Mouse (Mus musculus) hindbrain, embryonic 11.5 days (tissue): ENCODE measurements around the gene Smoc1. TPM values are rescaled to one million over a fixed set of nuclear protein-coding genes. Genes with fewer than 3 reads are reported as not detected.

Experiments used
- ATAC-seq: fragments of 200-750 bp; cut with Nextera tagmentation; 2 replicates; pipeline ENCODE4 v1.8.0; 2017; ENCODE audit warnings: mild to moderate bottlenecking, moderate TSS enrichment, moderate library complexity; ENCODE audit not compliant: low FRiP score
- DNase-seq: peaks from one replicate; pipeline ENCODE4 v3.0.0-alpha.2; 2015; ENCODE audit warnings: low spot score
- H3K27ac ChIP-seq: fragments of 300-500 bp; sonication (generic); 2 replicates; pipeline ENCODE4 v1.5.1; 2014; ENCODE audit warnings: mild to moderate bottlenecking, low read depth, low read length
- H3K27me3 ChIP-seq: fragments of 300-500 bp; sonication (generic); 2 replicates; pipeline ENCODE4 v1.6.1; 2014; ENCODE audit warnings: mild to moderate bottlenecking, low read length, moderate library complexity, mixed read lengths; ENCODE audit not compliant: control insufficient read depth, insufficient read depth
- H3K36me3 ChIP-seq: fragments of 300-500 bp; sonication (generic); 2 replicates; pipeline ENCODE4 v1.6.1; 2014; ENCODE audit warnings: mild to moderate bottlenecking, low read length, moderate library complexity, mixed read lengths; ENCODE audit not compliant: control insufficient read depth, insufficient read depth
- H3K4me1 ChIP-seq: fragments of 300-500 bp; sonication (generic); replicated peaks from 2 replicates; pipeline ENCODE4 v1.6.1; 2014; ENCODE audit warnings: low read length, mixed read lengths; ENCODE audit not compliant: control insufficient read depth, insufficient read depth
- H3K4me2 ChIP-seq: fragments of 300-500 bp; sonication (generic); replicated peaks from 2 replicates; pipeline ENCODE4 v1.6.1; 2014; ENCODE audit warnings: mild to moderate bottlenecking, low read depth, low read length
- H3K4me3 ChIP-seq: fragments of 300-500 bp; sonication (generic); 2 replicates; pipeline ENCODE4 v1.5.1; 2014; ENCODE audit warnings: low read depth, low read length
- H3K9ac ChIP-seq: fragments of 300-500 bp; sonication (generic); 2 replicates; pipeline ENCODE4 v1.6.1; 2014; ENCODE audit warnings: low read depth, low read length
- H3K9me3 ChIP-seq: fragments of 300-500 bp; sonication (generic); 2 replicates; pipeline ENCODE4 v1.6.1; 2016; ENCODE audit warnings: low read length; ENCODE audit not compliant: control insufficient read depth
- WGBS: fragments of 180-500 bp; shearing (Covaris S2); extraction: QIAGEN DNeasy Blood & Tissue Kit; methylation state at CpG from one replicate; pipeline ENCODE4 v1.1.7; 2014; 5-methylcytosine and 5-hydroxymethylcytosine counted together
- polyA plus RNA-seq: library from polyadenylated mRNA; unstranded; fragments of >200 nt; fragmentation: Nextera tagmentation; extraction: Ambion mirVana; gene quantifications from 2 replicates; pipeline ENCODE4 v1.2.1, GENCODE M21; 2014

The Smoc1 gene
- polyA plus RNA-seq, 1 experiment from 2014 or later, result 12.9 TPM

GRCm38 (mm10) chr12:81152082-81152481 is 125.5 kb downstream of the Smoc1 start:
- Histone ChIP-seq H3K9ac (no peak overlapping the region), H3K4me2 (no peak overlapping the region), H3K4me1 (no peaks in the 10 kb centered on the region), H3K36me3 (no peaks in the 10 kb centered on the region), H3K27me3 (peaks cover 2% of the 10 kb centered on the region), H3K4me3 (no peak overlapping the region), H3K27ac (no peak overlapping the region), H3K9me3 (no peaks in the 10 kb centered on the region)
- ATAC-seq (no peak), DNase-seq (no peak)
- WGBS, result 73% methylated on average over 2 of the region's 2 CpGs

- no peaks in the 10 kb centered on the region for H3K4me1 ChIP-seq
- no peaks in the 10 kb centered on the region for H3K9me3 ChIP-seq
Measured at GRCm38 (mm10) chr12:81155675-81156074, 129.1 kb downstream of the Smoc1 start.

GRCm38 (mm10) chr12:81156841-81157240 is 130.2 kb downstream of the Smoc1 start:
- H3K9ac ChIP-seq, result no peak overlapping the region
- DNase-seq (no peak), ATAC-seq (no peak)
- no peak overlapping the region for H3K27ac ChIP-seq
- H3K4me2 ChIP-seq, result no peak overlapping the region
- no peak overlapping the region for H3K4me3 ChIP-seq
- no peaks in the 10 kb centered on the region for H3K9me3 ChIP-seq
- no peaks in the 10 kb centered on the region for H3K4me1 ChIP-seq
- H3K27me3 ChIP-seq, result no peaks in the 10 kb centered on the region; the same call in 1 of the 2 replicates
- H3K36me3 ChIP-seq, result no peaks in the 10 kb centered on the region
- WGBS, result 88% methylated on average over 8 of the region's 8 CpGs

More at GRCm38 (mm10) chr12:81155675-81156074, 129.1 kb downstream of the Smoc1 start:
- WGBS, result 90% methylated on average over 6 of the region's 6 CpGs
- DNase-seq (no peak), ATAC-seq (no peak)
- Histone ChIP-seq H3K27me3 (no peaks in the 10 kb centered on the region; the same call in 1 of the 2 replicates), H3K27ac (no peak overlapping the region), H3K4me2 (no peak overlapping the region), H3K9ac (no peak overlapping the region), H3K36me3 (no peaks in the 10 kb centered on the region), H3K4me3 (no peak overlapping the region)

GRCm38 (mm10) chr12:81159947-81160346 is 133.3 kb downstream of the Smoc1 start:
- DNase-seq (no peak), ATAC-seq (no peak)
- Histone ChIP-seq H3K4me1 (0 out of 2 replicates have a peak, but pooled peaks cover 1% of the 10 kb centered on the region), H3K9me3 (no peaks in the 10 kb centered on the region), H3K27me3 (no peaks in the 10 kb centered on the region; the same call in 1 of the 2 replicates), H3K4me3 (no peak overlapping the region), H3K4me2 (no peak overlapping the region), H3K9ac (no peak overlapping the region), H3K27ac (no peak overlapping the region), H3K36me3 (no peaks in the 10 kb centered on the region)
- 74% methylated on average over 2 of the region's 2 CpGs for WGBS

GRCm38 (mm10) chr12:81160425-81160824 is 133.8 kb downstream of the Smoc1 start:
- DNase-seq, result no peak
- Histone ChIP-seq H3K4me2 (no peak overlapping the region), H3K36me3 (no peaks in the 10 kb centered on the region), H3K9me3 (no peaks in the 10 kb centered on the region), H3K27ac (no peak overlapping the region), H3K4me1 (0 out of 2 replicates have a peak, but pooled peaks cover 2% of the 10 kb centered on the region), H3K9ac (no peak overlapping the region), H3K27me3 (no peaks in the 10 kb centered on the region; the same call in 1 of the 2 replicates), H3K4me3 (no peak overlapping the region)
- 73% methylated on average over 3 of the region's 3 CpGs for WGBS
- no peak for ATAC-seq

- H3K36me3 ChIP-seq, result no peaks in the 10 kb centered on the region
- H3K27me3 ChIP-seq, result no peaks in the 10 kb centered on the region; the same call in 1 of the 2 replicates
- no peaks in the 10 kb centered on the region for H3K9me3 ChIP-seq
- WGBS, result 62% methylated on average over 5 of the region's 5 CpGs
- peak; percentile 53 for DNase-seq
- no peak overlapping the region for H3K4me3 ChIP-seq
- no peak for ATAC-seq
- H3K9ac ChIP-seq, result no peak overlapping the region
- H3K4me2 ChIP-seq, result no peak overlapping the region
- no peak overlapping the region for H3K27ac ChIP-seq
- H3K4me1 ChIP-seq, result peaks cover 2% of the 10 kb centered on the region; the same call in 1 of the 2 replicates
Measured at GRCm38 (mm10) chr12:81160831-81161230, 134.2 kb downstream of the Smoc1 start.

GRCm38 (mm10) chr12:81161282-81161681 is 134.7 kb downstream of the Smoc1 start:
- H3K9me3 ChIP-seq, result no peaks in the 10 kb centered on the region
- no peak overlapping the region for H3K4me2 ChIP-seq
- ATAC-seq (no peak), DNase-seq (no peak)
- H3K27me3 ChIP-seq, result no peaks in the 10 kb centered on the region; the same call in 1 of the 2 replicates
- WGBS, result 97% methylated on average over 2 of the region's 2 CpGs
- H3K4me3 ChIP-seq, result no peak overlapping the region
- no peaks in the 10 kb centered on the region for H3K36me3 ChIP-seq
- H3K4me1 ChIP-seq, result peaks cover 6% of the 10 kb centered on the region; the same call in 1 of the 2 replicates
- no peak overlapping the region for H3K9ac ChIP-seq
- H3K27ac ChIP-seq, result no peak overlapping the region

- H3K9me3 ChIP-seq, result no peaks in the 10 kb centered on the region
- H3K4me1 ChIP-seq, result peaks cover 11% of the 10 kb centered on the region
- WGBS, result 78% methylated on average over 3 of the region's 3 CpGs
- no peaks in the 10 kb centered on the region for H3K36me3 ChIP-seq
- H3K27ac ChIP-seq, result no peak overlapping the region
- no peak overlapping the region for H3K4me3 ChIP-seq
- ATAC-seq (no peak), DNase-seq (no peak)
- H3K9ac ChIP-seq, result no peak overlapping the region
- no peak overlapping the region for H3K4me2 ChIP-seq
- H3K27me3 ChIP-seq, result no peaks in the 10 kb centered on the region
Measured at GRCm38 (mm10) chr12:81163131-81163530, 136.5 kb downstream of the Smoc1 start.

- H3K4me3 ChIP-seq, result no peak overlapping the region
- ATAC-seq, result no peak
- H3K27me3 ChIP-seq, result no peaks in the 10 kb centered on the region
- H3K36me3 ChIP-seq, result no peaks in the 10 kb centered on the region
- H3K4me1 ChIP-seq, result peaks cover 11% of the 10 kb centered on the region
- no peaks in the 10 kb centered on the region for H3K9me3 ChIP-seq
- H3K4me2 ChIP-seq, result no peak overlapping the region
- no peak for DNase-seq
- H3K9ac ChIP-seq, result no peak overlapping the region
- H3K27ac ChIP-seq, result no peak overlapping the region
- 89% methylated on average over 3 of the region's 3 CpGs for WGBS
Measured at GRCm38 (mm10) chr12:81163566-81163965, 137.0 kb downstream of the Smoc1 start.
